Mouse (Mus musculus) right cerebral cortex, adult 2 months (tissue): ENCODE results near the gene Nlgn2.

Experiments used
- DNase-seq, 2 experiments: peaks; one replicate each; pipeline ENCODE4 v3.0.0; 2021 to 2022; ENCODE audit warnings: low spot score in 2 of 2

Gene Nlgn2

DNA sequence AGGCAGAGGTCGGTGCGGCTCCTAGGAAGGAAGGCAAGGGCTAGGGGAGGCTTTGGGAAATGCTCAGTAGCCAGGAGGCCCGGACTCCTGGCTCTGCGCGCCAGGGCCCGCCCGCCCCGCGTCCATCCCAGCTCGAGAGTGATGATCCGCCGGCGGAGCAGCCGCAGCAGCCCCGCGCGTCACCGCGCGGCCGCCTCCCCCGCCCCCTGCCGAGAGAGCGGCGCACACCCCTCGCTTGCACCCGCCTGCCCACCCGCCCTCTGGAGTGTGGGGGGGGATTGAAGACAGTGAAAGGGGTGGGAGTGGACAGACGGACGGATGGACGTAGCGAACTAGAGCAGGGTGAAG lies at the start of gene Nlgn2:
TSS of gene Nlgn2 (minus strand) at position 181 of the 348 bp plus-strand sequence.
- DNase-seq: no peak

DNA sequence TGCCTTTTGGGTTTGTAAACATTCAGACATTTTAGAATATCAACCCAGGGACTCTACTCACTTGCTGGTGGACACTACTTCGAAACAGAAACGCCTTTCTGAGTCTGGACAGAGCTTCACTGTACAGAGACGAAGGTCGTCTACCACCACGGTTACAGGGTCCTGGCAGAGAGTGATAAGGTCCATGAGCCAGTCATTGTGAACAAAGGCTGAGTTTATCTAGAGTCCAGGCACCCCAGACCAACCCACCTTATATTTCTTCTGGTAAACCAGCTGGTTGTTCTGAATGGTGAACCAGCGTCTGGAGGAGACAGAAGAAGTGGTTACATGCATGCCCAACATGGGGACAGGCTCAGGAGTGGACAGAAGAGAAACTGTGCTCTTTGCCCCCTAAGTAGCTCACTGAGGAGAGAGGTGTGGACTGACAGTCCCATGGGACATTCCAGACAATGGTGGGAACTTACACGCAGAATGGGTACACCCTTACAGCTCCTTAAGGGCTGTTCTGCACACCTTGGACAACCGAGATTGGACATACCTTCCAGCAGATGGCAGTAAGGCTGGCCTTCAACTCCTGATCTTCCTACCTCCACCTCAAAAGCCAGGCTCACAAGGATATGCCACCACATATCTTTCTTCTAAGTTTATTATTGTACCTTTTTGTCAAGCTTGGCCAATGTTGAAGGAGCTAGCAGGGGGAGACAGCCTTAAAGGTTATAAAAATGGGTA lies 49.5 kb upstream of the Nlgn2 start:
- no peak for DNase-seq

DNA sequence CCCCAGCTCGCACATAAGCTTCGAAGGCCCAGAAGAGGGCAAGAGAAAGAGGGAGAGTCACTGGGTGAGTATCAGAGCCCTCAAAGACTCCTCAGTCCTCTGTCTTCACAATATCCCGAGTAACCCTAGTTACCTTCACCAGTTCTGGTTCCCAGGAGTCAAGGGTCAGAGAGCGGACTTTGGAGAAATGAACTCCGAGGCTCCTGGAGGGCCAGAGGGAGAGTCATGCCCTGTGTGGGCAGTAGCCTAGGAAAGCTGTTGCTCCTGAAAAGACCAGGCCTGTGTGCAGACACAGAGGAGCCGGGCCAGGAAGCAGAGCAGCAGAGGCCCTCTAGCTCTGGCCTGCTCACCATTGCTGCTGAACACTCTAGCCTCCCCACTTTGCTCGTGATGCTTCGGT lies 47.1 kb upstream of the Nlgn2 start:
- no peak for DNase-seq

DNA sequence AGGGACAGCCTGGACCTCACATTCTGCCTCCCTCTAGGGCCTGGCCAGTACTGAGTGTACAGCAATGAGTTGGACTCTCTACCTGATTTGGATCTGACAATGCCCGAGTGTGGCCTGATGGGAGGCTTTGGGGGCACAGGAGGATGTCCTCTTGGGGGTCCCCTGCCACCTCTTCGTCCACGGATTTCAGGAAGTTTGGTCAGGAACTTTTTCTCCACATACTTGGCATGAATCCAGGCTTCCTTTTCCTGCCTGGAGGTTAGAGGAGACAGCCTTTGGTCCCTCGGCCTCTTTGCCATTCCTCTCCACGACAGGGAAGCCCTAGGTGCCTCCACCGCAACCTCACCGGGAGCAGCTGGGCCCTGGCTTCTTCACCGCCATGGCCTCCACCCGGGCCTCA lies 46.7 kb upstream of the Nlgn2 start:
- no peak for DNase-seq

DNA sequence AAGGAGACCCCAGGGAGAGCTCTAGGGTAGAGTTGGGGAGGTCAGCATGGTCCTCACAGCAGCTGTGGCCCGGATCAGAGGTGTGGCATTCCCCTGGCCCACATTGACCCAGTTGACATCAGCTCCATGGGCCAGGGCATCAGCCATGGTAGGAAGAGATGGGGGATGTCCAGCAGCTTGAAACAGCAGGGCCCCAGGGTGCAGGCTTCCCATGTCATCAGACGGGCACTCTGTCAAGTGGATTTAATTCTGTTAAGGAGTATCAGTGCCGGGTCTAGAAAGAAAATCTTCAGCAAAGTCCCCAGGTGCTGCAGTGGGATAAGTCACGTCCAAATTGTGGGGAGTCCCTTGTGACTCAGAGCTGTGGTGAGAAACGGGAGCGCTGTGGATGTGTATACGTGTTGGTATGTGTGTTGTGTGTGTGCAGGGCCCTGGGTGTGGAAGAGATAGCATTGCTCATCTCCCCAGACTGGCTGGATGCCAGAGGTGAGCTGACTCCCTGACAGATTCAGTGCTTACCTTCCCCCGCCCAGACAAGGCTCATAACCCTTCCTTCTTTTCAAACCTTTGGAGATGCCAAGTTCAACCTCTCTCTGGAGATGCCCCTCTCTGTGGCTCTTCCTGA lies 46.1 kb upstream of the Nlgn2 start:
- no peak for DNase-seq

DNA sequence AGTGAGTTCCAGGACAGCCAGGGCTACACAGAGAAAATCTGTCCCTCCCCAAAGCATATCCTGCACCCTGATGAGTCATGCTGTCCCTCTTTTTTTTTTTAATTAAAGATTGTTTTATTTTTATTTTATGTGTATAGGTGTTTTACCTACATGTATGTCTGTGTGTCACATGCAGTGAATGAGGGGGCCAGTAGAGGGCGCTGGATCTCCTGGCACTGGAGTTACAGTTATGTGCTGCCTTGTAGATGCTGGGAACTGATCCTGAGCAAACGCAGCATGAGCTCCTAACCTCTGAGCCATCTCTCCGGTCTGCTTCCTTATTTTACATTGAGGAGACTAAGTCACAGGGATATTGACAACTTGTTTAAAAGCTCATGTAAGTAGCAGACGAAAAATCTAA lies 45.5 kb upstream of the Nlgn2 start:
- DNase-seq: peak in 1 of 2 experiments; percentile 16

DNA sequence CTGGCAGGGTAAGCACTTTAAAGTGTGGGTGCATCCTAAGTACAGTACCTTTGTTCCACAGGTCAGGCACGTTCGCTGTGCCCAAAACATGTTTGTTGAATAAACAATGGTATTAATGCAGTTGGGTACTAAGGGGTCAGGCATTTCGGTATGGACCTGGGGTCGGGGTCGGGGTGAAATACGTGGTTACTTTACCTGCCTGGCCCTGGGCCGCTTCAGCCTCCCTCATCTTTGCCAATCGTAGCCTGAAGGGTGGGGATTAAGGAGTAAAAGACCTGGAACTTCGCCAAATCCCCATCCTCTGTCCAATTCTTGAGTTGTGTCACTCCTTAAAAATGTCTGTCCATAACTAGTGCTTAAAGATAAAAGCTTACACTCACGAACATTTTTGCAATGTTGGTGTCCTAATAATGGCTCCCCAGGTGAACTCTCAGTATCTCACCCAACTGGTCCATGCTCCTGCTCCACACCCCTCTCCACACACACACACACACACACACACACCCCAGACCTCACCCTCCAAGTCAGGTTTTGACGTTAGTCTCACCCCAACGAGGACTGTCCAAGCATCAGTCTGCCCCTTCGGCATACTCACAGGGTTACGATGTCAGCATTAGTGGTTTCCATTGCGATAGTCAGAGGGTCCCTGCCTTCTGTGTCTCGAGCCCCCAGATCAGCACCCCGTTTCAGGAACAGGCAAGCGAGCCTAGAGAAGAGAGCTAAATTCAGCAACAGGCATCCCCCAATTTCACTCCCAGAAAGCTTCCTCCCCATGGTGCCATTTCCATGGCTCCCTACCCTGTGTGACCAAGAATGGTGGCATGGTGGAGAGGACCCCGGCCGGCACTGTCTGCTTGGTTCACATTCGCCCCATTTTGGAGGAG lies 44.4 kb upstream of the Nlgn2 start:
- DNase-seq: no peak

DNA sequence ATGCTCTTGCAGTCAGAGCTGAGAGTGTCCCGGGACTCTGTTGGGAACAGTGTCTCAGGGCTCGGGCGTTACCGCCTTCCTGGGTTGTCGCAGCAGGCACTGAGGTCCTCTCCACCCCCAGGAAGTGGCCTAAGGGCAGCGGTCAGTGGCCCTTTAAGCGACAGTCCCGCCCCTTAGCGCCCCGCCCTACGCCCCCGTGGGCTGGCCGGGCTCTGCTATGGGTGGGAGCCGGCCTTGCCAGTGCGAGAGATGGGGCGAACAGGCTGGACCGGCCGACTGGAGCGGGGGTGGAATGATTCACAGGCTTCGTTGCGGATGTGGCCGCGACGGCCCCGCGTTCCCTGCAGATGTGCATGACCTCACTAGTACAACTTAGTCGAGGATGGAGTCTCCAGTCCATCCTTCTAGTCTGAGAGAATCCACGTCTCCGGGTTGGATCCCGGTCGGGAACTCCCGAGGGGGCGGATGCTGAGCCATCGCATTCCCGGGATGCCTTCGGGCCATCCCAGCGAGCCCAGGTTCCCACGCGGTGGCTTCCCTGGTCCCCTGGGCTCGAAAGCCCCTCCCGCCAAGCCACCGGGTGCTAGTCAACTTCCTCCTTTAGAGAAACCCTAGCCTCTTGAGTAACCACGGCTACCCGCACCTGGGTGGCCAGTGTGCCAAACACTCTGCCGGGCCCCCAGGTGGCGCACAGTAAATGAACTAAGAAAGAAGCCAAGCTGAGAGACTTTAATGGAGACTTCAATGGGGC lies 43.4 kb upstream of the Nlgn2 start, which contains the start of gene Kctd11:
TSS of gene Kctd11 (minus strand) at position 554 of the 751 bp plus-strand sequence.
- DNase-seq: peak; percentile 56 to 65

DNA sequence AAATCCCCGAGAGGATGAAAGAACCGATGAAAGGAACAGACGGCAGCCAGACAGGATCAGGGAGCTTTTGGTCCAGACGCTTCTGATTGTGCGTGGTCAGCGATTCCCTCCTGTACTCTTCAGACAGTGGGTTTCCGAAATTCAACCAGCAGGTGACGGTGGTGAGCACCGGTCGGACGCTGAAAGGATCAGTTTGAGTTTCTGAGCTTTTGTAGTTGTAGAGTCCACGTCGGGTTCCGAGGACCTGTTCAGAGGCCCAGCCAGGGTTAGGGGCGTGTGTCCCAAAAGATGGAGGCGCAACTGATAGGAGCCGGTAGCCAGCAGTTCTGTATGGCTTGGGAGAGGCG lies 42.9 kb upstream of the Nlgn2 start:
- peak; percentile 37 to 54 for DNase-seq

DNA sequence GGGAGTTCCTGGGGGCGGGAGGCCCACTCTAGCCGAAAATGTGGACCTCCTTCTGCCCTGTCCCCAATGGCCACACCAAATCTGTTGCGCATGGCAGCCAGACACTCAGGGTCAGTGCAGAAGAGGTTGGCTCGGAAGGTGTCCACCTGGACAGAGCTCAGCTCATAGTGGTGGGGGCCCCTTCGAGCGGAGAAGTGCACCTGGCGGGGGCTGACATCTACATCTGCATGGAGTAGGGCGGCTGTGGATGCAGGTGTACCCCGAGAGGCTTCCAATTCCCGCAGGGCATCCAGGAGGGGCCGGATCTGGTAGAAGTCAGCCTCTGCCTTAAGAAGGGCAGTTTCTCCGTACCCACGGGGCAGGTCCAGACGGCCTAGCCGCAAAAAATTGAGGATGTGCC lies 42.1 kb upstream of the Nlgn2 start:
- no peak for DNase-seq

DNA sequence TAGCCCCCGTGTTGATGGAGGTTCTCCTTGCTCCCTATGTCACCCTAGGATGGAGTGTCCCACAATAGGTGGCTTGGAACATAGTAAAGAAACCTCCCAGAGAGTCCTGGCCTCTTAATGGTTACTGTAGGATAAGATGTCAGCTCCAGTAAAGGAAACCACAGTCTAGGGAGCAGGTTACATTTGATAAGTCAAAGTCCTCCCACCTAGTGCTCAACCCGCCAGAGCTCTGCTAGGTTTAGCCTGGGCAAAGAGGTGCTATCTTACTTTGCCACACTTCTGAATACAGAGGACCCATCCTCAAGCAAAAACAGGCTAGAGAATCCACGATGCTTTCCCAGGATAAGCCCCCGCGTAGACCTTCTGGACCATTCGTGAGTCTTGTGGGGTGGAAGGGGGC lies 41.4 kb upstream of the Nlgn2 start:
- no peak for DNase-seq

DNA sequence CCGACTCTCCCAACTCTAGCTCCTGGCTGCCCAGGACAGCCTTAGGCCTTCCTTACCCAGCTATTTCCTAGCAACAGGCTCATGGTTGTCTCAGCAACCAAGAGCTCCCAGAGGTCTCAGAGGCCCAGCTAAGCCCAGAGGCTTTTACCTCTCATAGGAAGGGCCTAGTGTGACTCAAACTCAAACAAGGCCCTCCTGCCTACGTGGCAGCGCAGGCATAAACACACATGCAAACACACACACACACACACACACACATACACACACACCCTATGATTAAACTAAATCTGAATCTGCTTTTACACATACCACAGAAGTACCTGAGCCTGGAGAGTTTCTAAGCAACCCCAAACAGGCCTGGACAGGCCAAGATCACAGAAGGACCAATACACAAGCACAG lies 40.8 kb upstream of the Nlgn2 start:
- no peak for DNase-seq

DNA sequence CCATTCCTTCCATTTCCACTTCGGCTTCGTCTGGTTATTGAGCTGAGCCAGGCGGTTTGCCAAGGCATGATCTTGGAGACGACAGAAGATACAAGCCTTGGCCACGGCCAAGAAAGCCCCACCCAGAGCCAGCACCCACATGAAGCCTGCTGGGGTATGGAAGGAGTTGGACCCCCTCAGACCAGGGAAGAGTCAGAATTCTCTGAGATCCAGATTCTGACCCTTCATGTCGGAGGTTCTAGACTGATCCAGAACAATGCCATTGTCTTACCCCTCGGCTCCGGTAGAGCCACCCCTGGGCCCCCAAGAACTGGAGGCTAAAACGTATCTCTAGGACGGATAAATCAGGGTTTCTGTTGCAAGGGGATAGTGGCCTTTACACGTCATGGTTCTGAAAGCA lies 40.3 kb upstream of the Nlgn2 start, which contains the start of gene Tmem95:
TSS of gene Tmem95 (minus strand) at position 141 of the 400 bp plus-strand sequence.
- no peak for DNase-seq

DNA sequence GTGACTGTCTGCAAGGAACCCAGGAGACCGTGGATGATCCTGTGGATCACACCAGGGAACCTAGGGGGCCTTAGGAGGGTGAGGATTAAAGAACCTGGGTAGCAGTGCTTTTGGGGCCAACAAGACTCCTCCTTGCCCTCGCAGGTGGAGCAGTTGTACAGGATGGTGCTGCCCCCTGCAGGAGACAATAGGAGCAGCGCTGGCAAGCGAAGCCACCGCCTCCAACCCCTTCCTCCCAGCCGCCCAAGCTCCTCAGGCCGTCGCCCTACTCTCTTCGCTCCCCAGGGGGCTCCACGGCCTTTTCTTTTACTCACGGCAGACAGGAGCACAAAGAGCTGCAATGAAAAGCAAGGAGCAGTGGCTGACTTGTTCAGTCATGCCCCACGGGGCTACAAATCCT lies 39.3 kb upstream of the Nlgn2 start:
- peak; percentile 71 to 72 for DNase-seq

DNA sequence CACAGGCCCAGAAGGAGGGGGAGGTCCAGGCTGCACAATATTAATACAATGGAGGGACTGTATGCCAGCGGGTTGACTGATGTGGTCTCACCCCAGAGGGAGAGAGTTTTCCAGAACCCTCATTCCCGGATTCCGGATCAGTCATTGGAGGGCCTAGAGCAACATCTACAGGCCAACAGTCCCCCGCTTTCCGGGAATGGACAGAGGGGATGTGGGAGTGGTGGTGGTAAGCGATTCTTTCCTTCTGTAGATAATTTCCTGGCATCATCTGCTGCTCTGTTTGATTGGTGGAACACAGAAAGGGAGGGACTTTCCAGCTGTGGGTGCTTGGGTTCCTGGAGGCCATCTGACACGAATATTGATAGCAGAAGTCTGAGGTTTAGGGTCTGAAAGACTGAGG lies 38.6 kb upstream of the Nlgn2 start:
- peak in 1 of 2 experiments; percentile 22 for DNase-seq

DNA sequence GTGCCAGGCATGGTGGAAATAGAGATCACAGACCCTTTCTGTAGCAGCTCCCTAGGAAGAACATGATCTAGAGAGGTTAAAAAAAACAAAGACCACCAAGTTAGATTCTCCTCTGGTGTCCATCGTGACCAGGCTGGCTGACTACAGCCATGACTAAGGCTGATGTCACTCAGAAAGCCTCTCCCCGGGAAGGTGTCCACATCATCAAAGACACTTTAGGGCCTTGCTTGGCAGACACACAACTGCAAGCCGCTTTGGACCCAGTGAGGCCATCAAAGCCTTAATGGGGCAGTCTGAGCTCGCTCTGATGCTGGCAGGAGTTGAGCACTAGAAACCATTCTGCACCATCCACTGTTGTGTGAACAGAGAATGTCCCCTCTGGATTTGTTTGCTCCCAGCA lies 34.9 kb upstream of the Nlgn2 start:
- no peak for DNase-seq

DNA sequence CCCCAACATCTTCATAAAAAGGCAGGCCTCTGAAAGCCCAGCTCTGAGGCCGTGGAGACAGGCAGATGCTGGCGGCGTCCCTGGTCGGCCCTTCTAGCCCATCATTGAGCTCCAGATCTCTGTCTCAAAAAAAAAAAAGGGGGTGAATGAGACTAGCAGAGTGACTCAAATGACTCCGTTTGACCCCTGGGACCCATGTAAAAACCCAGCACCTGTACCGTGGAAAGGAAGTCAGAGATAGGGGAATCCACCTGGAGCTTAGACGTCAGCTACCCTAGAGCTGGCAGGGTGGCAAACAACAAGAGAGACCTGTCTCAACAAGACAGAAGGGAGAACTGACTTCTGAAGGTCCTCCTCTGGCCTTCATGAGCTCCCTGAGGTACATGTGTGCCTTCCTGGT lies 34.2 kb upstream of the Nlgn2 start:
- no peak for DNase-seq

DNA sequence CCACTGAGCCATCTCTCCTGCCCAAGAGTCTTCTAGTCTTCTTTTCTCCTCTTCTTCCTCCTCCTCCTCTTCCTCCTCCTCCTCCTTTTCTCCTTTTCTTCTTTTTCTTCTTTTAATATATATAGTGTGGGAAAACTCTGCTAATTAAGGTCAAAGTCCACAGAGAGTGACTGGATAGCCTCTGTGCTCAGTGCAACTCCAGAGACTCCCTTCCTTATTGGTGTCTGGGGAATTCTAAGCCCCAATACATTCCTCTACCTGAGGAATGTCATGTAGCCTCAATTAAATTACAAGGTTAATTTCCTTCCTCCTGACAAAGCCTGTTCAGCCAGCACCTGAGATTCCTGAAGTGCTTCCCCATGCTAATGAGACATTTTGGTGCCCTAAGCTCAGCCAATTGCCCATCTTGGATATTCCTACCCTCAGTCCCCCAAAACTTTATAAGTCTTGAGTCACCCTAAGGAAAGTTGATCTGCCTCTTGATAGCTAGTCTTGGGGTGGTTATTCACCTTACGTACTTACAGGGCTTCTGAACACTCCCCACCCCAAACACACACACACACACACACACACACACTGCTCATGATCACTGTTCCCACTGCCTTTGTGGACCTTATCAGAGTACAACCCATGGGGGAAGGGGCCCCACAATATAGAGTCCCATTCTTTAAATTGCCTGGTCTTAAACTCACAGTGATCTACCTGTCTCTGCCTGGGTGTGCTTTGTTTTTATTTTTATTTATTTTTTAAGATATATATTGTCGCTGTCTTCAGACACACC lies 32.9 kb upstream of the Nlgn2 start:
- DNase-seq: no peak

DNA sequence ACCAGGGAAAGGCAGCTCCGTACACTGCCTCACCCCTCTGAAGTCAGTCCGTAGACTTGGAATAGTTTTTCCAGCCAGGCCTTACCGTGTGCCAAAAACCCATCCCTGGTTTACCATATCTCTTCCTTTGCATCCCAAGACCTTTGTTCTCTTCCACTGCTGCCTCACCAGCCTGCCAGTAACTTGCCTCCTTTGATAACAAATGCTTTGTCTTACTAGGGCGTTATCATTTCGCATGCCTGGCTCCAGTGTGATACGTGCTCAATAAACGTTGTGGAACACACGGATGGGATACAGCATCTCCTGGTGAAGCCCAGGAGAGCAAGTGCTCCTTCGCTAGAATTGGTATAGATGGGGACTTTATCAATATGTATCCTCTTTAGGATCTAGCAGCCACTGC lies 29.8 kb upstream of the Nlgn2 start:
- no peak for DNase-seq

DNA sequence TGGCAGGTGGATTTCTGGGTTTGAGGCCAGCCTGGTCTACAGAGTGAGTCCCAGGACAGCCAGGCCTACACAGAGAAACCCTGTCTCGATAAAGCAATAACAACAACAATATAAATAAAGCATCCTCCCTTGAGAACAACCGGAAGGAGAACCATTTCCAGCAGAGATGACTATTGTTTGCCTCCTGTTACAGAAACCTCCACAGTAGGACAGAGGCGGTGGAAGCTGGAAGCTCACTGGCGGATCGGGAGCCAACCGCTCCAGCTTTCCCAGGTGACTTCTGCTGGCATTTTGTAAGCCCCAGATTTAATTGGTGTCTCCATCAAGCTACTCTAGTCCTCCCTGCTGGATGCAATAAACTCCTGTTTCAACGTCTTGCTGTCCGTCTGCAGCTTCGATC lies 28.0 kb upstream of the Nlgn2 start:
- DNase-seq: no peak
